Mouse (Mus musculus): ENCODE results near the gene Ppp6r3. TPM values are rescaled to one million over a fixed set of nuclear protein-coding genes. Genes with fewer than 3 reads are reported as not detected.
"Not testable (repeated sequence)": the region's sequence is repeated elsewhere in the genome, so short reads cannot be mapped to it uniquely, and the experiment has no call there.

Gene Ppp6r3
- polyA plus RNA-seq, 1 experiment from 2014 or later = 81.1 TPM

DNA sequence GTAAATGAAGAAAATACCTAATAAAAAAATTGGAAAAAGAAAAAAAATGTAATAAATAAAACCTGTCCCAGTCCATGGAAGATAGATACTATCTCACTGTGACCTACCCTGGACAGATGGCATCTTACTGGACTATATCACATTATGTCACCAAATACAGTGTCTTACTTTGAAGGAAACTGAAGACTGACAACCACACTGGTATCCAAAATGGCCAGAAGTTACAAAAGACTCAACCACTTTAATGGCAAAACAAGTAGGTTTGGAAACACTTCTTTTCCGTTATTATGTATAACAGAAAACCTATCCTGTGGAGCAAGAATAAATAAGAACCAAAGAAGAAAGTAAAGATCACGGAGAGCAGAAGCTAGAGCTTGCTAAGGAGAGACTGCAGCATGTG, 35.3 kb downstream of the Ppp6r3 start:
- H3K4me2 ChIP-seq (replicated peaks; ENCODE audit: low read depth, low read length) = no peak overlapping the region
- no peak overlapping the region for H3K9ac ChIP-seq (ENCODE audit: low read depth, low read length)
- H3K9me3 ChIP-seq (ENCODE audit: control insufficient read depth, low read length) = no peaks in the 10 kb centered on the region
- peaks cover 23% of the 10 kb centered on the region for H3K36me3 ChIP-seq (ENCODE audit: control insufficient read depth, insufficient read depth, low read length)
- no peak overlapping the region for H3K27ac ChIP-seq (ENCODE audit: low read depth, low read length)
- 96% methylated on average over 2 of the region's 2 CpGs for WGBS
- no peak for ATAC-seq (ENCODE audit: low FRiP score, low TSS enrichment)
- H3K27me3 ChIP-seq (ENCODE audit: control insufficient read depth, insufficient read depth, low read length) = no peaks in the 10 kb centered on the region
- no peak overlapping the region for H3K4me3 ChIP-seq (ENCODE audit: low read length)
- no peaks in the 10 kb centered on the region for H3K4me1 ChIP-seq (ENCODE audit: control insufficient read depth, insufficient read depth, low read length)

DNA sequence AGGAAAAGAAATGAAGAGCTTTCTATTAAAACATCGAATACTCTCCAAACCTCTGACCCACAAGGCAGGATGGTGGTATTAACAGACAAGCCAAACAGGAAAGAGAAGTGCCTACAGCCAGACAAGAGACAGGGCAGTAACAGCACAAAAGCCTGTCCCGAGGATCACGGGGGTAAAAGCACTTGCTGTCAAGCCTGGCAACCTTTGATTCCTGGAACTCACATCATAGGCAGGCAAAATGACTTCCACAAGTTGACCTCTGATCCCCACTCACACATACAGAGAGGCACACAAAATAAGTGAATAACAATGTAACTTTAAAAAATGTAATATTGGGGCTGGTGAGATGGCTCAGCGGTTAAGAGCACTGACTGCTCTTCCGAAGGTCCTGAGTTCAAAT, 36.1 kb downstream of the Ppp6r3 start:
- no peaks in the 10 kb centered on the region for H3K4me1 ChIP-seq (ENCODE audit: control insufficient read depth, insufficient read depth, low read length)
- no peak overlapping the region for H3K27ac ChIP-seq (ENCODE audit: low read depth, low read length)
- no peak overlapping the region for H3K9ac ChIP-seq (ENCODE audit: low read depth, low read length)
- 94% methylated on average over 5 of the region's 5 CpGs for WGBS
- H3K27me3 ChIP-seq (ENCODE audit: control insufficient read depth, insufficient read depth, low read length) = no peaks in the 10 kb centered on the region
- ATAC-seq (ENCODE audit: low FRiP score, low TSS enrichment) = no peak
- H3K9me3 ChIP-seq (ENCODE audit: control insufficient read depth, low read length) = no peaks in the 10 kb centered on the region
- no peak overlapping the region for H3K4me2 ChIP-seq (replicated peaks; ENCODE audit: low read depth, low read length)
- H3K4me3 ChIP-seq (ENCODE audit: low read length) = no peak overlapping the region
- peaks cover 23% of the 10 kb centered on the region for H3K36me3 ChIP-seq (ENCODE audit: control insufficient read depth, insufficient read depth, low read length)

DNA sequence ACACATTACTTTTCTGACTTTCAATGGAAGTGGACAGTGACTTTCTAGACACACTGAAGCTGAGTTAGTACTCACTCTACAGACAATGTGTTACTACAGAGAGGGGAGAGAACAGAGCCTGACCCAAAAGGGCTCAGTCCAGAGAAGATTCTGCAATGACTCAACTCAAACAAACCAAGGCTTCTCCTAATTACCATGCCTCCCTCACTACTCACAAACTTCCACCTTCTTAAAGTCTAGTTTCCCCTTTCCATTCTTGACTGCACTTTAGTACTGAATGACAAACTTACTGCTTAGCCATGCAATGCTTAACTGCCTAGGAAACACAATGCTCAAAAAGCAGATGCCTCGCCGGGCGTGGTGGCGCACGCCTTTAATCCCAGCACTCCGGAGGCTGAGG, 37.9 kb downstream of the Ppp6r3 start:
- no peak overlapping the region for H3K4me2 ChIP-seq (replicated peaks; ENCODE audit: low read depth, low read length)
- H3K27ac ChIP-seq (ENCODE audit: low read depth, low read length) = no peak overlapping the region
- H3K9me3 ChIP-seq (ENCODE audit: control insufficient read depth, low read length) = no peaks in the 10 kb centered on the region
- no peak overlapping the region for H3K9ac ChIP-seq (ENCODE audit: low read depth, low read length)
- no peaks in the 10 kb centered on the region for H3K27me3 ChIP-seq (ENCODE audit: control insufficient read depth, insufficient read depth, low read length)
- peaks cover 10% of the 10 kb centered on the region; the same call in 1 of the 2 replicates for H3K36me3 ChIP-seq (ENCODE audit: control insufficient read depth, insufficient read depth, low read length)
- 93% methylated on average over 6 of the region's 6 CpGs for WGBS
- H3K4me1 ChIP-seq (ENCODE audit: control insufficient read depth, insufficient read depth, low read length) = no peaks in the 10 kb centered on the region
- no peak for ATAC-seq (ENCODE audit: low FRiP score, low TSS enrichment)
- H3K4me3 ChIP-seq (ENCODE audit: low read length) = no peak overlapping the region

DNA sequence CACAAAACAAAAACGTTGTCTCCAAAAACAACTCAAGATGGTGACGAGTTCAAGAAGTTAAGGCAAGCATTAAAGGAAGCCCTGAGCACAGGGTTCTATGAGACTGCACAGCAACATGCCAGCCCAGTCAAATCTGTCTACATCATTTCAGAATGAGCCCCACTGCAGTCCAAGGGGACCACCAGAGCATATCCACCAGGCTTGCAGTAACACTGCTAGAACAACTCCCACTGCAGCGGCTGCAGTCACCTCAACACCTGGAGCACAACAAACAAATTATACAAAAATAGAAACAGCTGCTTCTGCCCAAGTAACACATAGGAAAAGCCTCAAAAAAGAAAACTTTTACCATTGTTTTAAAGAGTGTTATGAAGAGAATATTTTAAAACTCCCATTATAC, 40.6 kb downstream of the Ppp6r3 start:
- no peak for ATAC-seq (ENCODE audit: low FRiP score, low TSS enrichment)
- H3K4me3 ChIP-seq (ENCODE audit: low read length) = no peak overlapping the region
- no peak overlapping the region for H3K4me2 ChIP-seq (replicated peaks; ENCODE audit: low read depth, low read length)
- H3K27me3 ChIP-seq (ENCODE audit: control insufficient read depth, insufficient read depth, low read length) = no peaks in the 10 kb centered on the region
- no peaks in the 10 kb centered on the region for H3K9me3 ChIP-seq (ENCODE audit: control insufficient read depth, low read length)
- peaks cover 3% of the 10 kb centered on the region; the same call in 1 of the 2 replicates for H3K36me3 ChIP-seq (ENCODE audit: control insufficient read depth, insufficient read depth, low read length)
- WGBS = 82% methylated on average over 3 of the region's 3 CpGs
- H3K27ac ChIP-seq (ENCODE audit: low read depth, low read length) = no peak overlapping the region
- no peak overlapping the region for H3K9ac ChIP-seq (ENCODE audit: low read depth, low read length)
- H3K4me1 ChIP-seq (ENCODE audit: control insufficient read depth, insufficient read depth, low read length) = no peaks in the 10 kb centered on the region

DNA sequence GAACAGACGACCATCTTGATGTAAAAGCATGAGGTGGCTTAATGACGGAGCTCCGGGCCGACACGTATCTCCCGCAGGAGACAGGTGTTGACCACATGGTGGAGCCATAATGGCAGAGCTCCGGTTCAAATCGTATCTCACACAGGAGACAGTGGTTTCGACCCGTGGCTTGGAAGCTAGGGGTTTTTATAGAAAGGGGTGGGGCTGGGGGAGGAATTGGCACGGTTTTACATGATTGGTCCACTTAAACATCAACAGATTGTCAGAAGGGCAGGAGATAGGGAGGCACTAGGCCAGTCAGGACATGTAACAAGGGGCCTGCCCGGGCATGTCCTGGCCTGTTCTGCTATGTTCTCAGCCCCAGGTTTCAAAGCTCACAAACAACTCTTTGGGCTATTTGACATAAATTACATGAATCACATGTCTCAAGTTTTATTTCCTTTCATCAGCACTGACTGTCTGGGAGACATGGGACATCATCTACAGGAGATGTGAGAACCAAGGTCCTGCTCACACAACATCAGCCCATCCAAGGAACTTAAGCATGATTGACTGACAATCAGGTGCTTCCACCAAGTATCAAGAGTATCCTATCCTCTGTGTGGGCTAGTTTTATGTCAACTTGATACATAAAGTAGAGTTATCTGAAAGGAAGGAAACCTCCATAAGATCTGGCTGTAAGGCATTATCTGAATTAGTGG, 42.1 kb downstream of the Ppp6r3 start:
- not testable (repeated sequence) for H3K4me3 ChIP-seq (ENCODE audit: low read length); H3K9me3 ChIP-seq (ENCODE audit: control insufficient read depth, low read length); H3K4me2 ChIP-seq (replicated peaks; ENCODE audit: low read depth, low read length); H3K27me3 ChIP-seq (ENCODE audit: control insufficient read depth, insufficient read depth, low read length); H3K27ac ChIP-seq (ENCODE audit: low read depth, low read length); H3K9ac ChIP-seq (ENCODE audit: low read depth, low read length); H3K36me3 ChIP-seq (ENCODE audit: control insufficient read depth, insufficient read depth, low read length); ATAC-seq (ENCODE audit: low FRiP score, low TSS enrichment); H3K4me1 ChIP-seq (ENCODE audit: control insufficient read depth, insufficient read depth, low read length)
- WGBS = 91% methylated on average over 12 of the region's 12 CpGs

DNA sequence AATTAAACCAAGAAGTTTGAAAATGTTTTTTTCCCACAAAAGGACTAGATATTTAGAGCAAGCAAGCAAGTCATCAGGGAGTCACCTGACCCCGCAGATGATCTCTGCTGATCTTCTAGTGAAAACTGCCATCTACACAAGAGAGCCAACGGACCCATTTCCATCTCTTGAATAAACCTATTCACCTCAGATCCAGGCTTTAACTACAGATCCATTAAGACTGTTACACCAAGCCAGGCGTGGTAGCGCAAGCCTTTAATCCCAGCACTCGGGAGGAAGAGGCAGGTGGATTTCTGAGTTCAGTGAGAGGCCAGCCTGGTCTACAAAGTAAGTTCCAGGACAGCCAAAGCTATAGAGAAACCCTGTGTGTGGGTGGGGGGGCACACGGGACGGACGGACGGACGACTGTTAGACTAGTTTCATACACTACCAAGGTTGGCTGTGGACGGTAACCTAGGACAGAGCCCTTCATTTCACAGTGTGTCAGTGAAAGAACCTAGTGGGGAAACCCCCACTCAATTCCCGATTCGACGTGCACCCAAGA, 42.8 kb downstream of the Ppp6r3 start:
- WGBS = 96% methylated on average over 14 of the region's 14 CpGs
- ATAC-seq (ENCODE audit: low FRiP score, low TSS enrichment) = no peak
- no peaks in the 10 kb centered on the region for H3K9me3 ChIP-seq (ENCODE audit: control insufficient read depth, low read length)
- H3K27me3 ChIP-seq (ENCODE audit: control insufficient read depth, insufficient read depth, low read length) = no peaks in the 10 kb centered on the region
- H3K9ac ChIP-seq (ENCODE audit: low read depth, low read length) = no peak overlapping the region
- H3K4me3 ChIP-seq (ENCODE audit: low read length) = no peak overlapping the region
- no peak overlapping the region for H3K4me2 ChIP-seq (replicated peaks; ENCODE audit: low read depth, low read length)
- no peaks in the 10 kb centered on the region for H3K4me1 ChIP-seq (ENCODE audit: control insufficient read depth, insufficient read depth, low read length)
- H3K36me3 ChIP-seq (ENCODE audit: control insufficient read depth, insufficient read depth, low read length) = no peaks in the 10 kb centered on the region
- H3K27ac ChIP-seq (ENCODE audit: low read depth, low read length) = no peak overlapping the region

DNA sequence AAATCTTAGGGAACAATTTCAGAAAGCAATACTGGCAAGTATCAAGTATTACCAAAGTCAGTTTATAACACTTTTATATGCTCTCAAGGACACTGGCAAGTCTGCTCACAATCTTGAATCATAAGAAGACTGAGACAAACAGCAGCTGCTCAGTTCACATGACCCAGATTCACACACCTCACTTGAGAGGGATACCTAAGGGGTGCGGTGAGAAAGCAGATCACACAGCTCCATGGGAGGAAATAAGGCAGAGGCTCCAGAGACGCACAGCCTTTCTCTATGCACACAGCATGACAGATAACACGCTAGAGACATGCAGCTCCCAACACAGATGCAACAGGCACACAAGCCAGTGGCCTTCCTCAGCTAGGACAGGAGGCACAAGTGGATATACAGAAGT, 45.8 kb downstream of the Ppp6r3 start:
- Histone ChIP-seq H3K27ac (ENCODE audit: low read depth, low read length) (no peak overlapping the region), H3K4me1 (ENCODE audit: control insufficient read depth, insufficient read depth, low read length) (no peaks in the 10 kb centered on the region), H3K27me3 (ENCODE audit: control insufficient read depth, insufficient read depth, low read length) (no peaks in the 10 kb centered on the region), H3K36me3 (ENCODE audit: control insufficient read depth, insufficient read depth, low read length) (peaks cover 19% of the 10 kb centered on the region), H3K9ac (ENCODE audit: low read depth, low read length) (no peak overlapping the region), H3K9me3 (ENCODE audit: control insufficient read depth, low read length) (no peaks in the 10 kb centered on the region), H3K4me3 (ENCODE audit: low read length) (no peak overlapping the region), H3K4me2 (replicated peaks; ENCODE audit: low read depth, low read length) (no peak overlapping the region)
- WGBS = 87% methylated on average over 3 of the region's 3 CpGs
- no peak for ATAC-seq (ENCODE audit: low FRiP score, low TSS enrichment)

DNA sequence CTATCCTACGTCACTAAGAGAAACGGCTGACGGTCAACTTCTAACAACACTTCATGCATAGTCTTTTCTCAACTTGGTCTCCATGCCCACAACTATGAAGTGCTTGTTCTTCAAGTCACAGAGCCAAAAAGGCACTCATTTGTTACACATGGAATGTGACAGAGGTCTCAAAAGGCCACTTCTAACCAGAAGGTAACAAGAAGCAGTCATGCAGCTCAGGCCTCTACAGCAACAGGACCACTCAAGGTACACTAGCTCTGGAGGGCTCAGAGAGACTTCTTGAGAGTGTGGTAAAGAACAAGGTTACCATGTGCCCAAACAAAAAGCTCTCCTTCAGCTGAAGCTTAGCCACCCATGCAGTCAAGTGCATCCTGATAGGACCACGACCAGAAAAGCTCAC, 46.9 kb downstream of the Ppp6r3 start:
- Histone ChIP-seq H3K9me3 (ENCODE audit: control insufficient read depth, low read length) (no peaks in the 10 kb centered on the region), H3K9ac (ENCODE audit: low read depth, low read length) (no peak overlapping the region), H3K27ac (ENCODE audit: low read depth, low read length) (no peak overlapping the region), H3K4me2 (replicated peaks; ENCODE audit: low read depth, low read length) (no peak overlapping the region), H3K27me3 (ENCODE audit: control insufficient read depth, insufficient read depth, low read length) (no peaks in the 10 kb centered on the region), H3K4me1 (ENCODE audit: control insufficient read depth, insufficient read depth, low read length) (no peaks in the 10 kb centered on the region), H3K36me3 (ENCODE audit: control insufficient read depth, insufficient read depth, low read length) (peaks cover 24% of the 10 kb centered on the region), H3K4me3 (ENCODE audit: low read length) (no peak overlapping the region)
- WGBS = 76% methylated on average over 4 of the region's 4 CpGs
- no peak for ATAC-seq (ENCODE audit: low FRiP score, low TSS enrichment)

DNA sequence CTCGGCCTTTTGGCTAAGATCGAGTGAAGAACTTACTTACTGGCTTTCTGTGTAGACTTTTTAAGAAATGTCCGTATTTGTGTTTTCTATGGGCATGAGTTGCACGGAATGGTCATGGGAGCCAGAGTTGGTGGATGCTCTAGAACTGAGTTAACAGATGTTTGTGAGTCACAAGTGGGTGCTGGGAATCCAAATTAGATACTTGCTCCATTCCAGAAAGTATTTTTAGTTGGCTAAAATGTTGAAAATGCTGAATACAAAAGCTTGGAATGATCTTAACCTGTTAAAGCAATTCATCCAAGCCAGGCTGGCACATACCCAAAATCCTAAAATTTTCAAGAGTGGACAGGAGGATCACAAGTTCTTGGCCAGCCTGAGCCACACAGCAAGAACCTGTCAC, 48.0 kb downstream of the Ppp6r3 start:
- Histone ChIP-seq H3K27me3 (ENCODE audit: control insufficient read depth, insufficient read depth, low read length) (no peaks in the 10 kb centered on the region), H3K4me1 (ENCODE audit: control insufficient read depth, insufficient read depth, low read length) (no peaks in the 10 kb centered on the region), H3K9me3 (ENCODE audit: control insufficient read depth, low read length) (no peaks in the 10 kb centered on the region), H3K9ac (ENCODE audit: low read depth, low read length) (no peak overlapping the region), H3K4me2 (replicated peaks; ENCODE audit: low read depth, low read length) (no peak overlapping the region), H3K4me3 (ENCODE audit: low read length) (no peak overlapping the region), H3K36me3 (ENCODE audit: control insufficient read depth, insufficient read depth, low read length) (peaks cover 33% of the 10 kb centered on the region), H3K27ac (ENCODE audit: low read depth, low read length) (no peak overlapping the region)
- WGBS = 98% methylated on average over 4 of the region's 4 CpGs
- ATAC-seq (ENCODE audit: low FRiP score, low TSS enrichment) = no peak
